Mouse (Mus musculus) kidney, adult 2 months (tissue): ENCODE data around the gene Map1b.

Experiments used
- CTCF ChIP-seq: fragments of 200-500 bp; conservative IDR thresholded peaks from 2 replicates; pipeline ENCODE4 v1.5.1; 2011; ENCODE audit warnings: low read depth, mild to moderate bottlenecking, control low read depth, low read length, moderate library complexity, mixed read lengths; ENCODE audit not compliant: insufficient read depth, insufficient read length
- POLR2A ChIP-seq: fragments of 200-500 bp; IDR thresholded peaks from one replicate; pipeline ENCODE4 v1.6.1; 2011; ENCODE audit warnings: low read depth, low read length, control low read depth

DNA sequence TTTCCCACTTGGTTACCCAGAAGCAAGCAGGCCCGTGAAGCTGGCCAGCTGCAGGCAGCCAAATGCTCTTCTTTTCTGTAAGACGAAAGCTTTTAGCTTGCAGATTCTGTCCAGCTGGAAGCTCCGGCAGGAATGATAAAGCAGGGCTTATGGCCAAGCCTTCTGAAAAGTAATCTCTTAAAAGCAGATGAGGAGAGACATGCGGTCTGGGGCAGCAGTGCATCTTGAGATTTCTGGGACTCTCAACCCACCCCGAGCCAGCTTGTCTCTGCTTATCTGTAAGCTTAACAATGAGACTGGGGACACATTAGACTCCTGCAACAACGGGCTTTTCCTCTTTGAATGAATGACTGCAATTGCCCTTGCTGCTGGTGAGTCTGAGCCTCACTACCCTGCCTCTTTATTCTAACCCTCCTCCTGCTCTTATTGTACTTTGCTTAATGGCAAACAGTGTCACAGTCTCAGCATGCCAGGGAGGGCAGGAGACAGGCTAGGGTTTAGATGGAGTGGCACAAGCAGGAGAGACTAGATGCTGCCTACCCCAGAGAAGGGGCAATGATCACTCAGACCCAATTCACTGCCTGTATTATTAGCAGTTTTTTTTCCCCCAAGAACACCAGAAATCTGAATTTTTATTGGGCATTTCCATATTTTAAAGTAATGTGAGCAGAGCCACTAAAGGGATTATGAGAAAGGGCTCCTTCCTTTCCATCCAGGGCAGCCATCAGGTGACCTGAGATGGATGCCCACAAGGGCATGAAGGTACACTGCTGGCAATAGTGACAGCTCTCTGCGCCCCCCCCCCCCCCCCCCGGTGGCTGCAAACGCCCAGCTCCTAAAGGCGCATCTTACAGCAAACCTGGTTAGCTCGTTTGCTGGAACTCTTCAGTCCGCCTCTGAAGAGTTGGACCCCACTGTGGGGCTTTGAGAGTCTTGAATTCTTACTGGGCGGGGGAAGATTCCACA, 44.6 kb upstream of the Map1b start:
- TF ChIP-seq POLR2A (no peak), CTCF (no peak)
